Mouse (Mus musculus): ENCODE data around the gene Catsper2. TPM values are rescaled to one million over a fixed set of nuclear protein-coding genes. Genes with fewer than 3 reads are reported as not detected.

Catsper2 gene
- 1 to 10 TPM; 4.2 to 5.7 TPM for total RNA-seq (2021)

GRCm38 (mm10) chr2:121413387-121414042 lies at the start of gene Catsper2, which contains the start of gene Pdia3:
TSS of gene Catsper2 (minus strand) at chr2:121413792.
TSS of gene Pdia3 (plus strand) at chr2:121413775.
- intact Hi-C loops (cut with DNase I): no loop called here
- DNase-seq (ENCODE audit: low spot score in 2 of 2): peak; percentile 96

- no peak for DNase-seq (ENCODE audit: low spot score in 2 of 2)
- intact Hi-C loops (cut with DNase I): no loop called here
Observed at GRCm38 (mm10) chr2:121460071-121460470, 46.5 kb upstream of the Catsper2 start.

DNA sequence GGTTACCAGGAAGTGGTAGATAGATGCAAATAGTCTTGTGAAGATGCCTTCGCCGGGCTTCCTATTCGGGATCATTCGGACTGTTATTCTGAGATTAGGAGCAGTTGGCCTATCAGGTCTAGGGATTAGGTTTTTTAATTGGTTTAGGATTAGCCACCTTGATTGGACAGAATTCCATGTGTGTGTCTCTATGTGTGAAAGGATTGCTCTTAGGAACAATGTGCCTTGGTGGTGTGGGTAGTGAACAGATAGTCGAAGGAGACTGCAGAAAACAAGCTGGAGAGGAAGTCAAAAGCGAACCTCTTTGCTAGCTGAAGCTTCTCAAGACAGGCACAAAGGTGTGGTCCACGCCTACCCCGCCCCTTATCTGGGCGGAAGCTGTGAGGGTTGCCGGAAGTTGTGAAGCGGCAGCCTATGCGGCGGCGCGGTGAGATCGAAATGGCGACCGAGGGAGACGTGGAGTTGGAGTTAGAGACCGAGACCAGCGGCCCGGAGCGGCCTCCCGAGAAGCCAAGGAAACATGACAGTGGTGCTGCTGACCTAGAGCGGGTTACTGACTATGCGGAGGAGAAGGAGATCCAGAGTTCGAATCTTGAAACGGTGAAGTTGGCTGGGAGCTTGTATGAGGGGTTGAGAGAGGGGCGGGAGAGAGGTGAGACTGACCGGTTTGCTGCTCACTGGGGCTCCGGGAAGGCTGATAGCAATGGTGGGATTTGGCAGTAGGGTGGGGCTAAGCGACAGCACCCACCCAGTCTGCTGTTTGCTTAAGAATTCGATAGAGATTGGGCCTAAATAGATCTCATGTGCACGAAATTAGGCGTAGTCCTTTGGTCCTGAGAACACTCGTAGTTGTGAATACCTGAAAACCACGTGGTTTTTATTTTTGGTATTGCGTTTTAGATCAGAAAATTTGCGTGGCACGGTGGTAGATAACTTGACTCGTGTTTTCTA lies 43.4 kb upstream of the Catsper2 start, which contains the start of gene Serinc4:
Gene Serinc4, minus strand, starts transcription at position 90 of the 951 bp plus-strand sequence.
- peak; percentile 84 to 91 for DNase-seq (ENCODE audit: low spot score in 2 of 2)
- intact Hi-C loops (cut with DNase I): no loop called here

GRCm38 (mm10) chr2:121455534-121455933 lies 41.9 kb upstream of the Catsper2 start:
- intact Hi-C loops (cut with DNase I): no loop called here

DNA sequence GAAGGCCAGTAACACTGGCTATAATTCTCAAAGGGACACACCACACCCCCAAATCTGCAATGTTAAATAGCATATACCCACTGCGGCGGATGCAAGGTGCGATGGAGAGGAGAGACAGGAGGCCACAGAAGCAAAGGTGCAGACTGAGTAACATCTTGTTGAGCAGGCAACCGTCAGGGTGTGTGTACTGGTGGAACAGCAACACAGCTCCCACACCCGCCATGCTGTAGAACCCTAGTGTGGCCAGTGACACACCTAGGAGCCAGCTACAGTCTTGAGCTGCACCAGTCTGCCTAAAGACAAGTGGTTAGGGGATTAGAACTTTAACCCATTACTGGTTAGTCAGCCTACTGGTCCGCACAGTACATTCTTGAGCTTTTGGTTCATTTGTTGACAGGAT lies 40.3 kb upstream of the Catsper2 start:
- no peak for DNase-seq (ENCODE audit: low spot score in 2 of 2)
- intact Hi-C loops (cut with DNase I): no loop called here

More at GRCm38 (mm10) chr2:121455534-121455933, 41.9 kb upstream of the Catsper2 start:
- DNase-seq (ENCODE audit: low spot score in 2 of 2): no peak

GRCm38 (mm10) chr2:121452990-121453389 lies 39.4 kb upstream of the Catsper2 start, which contains the start of gene Hypk:
TSS of gene Hypk (plus strand) at chr2:121453290.
- intact Hi-C loops (cut with DNase I): no loop called here
- DNase-seq (ENCODE audit: low spot score in 2 of 2): peak in 1 of 2 experiments; percentile 39

GRCm38 (mm10) chr2:121452361-121452760 lies 38.8 kb upstream of the Catsper2 start:
- no peak for DNase-seq (ENCODE audit: low spot score in 2 of 2)
- intact Hi-C loops (cut with DNase I): no loop called here

- DNase-seq (ENCODE audit: low spot score in 2 of 2): no peak
- intact Hi-C loops (cut with DNase I): no loop called here
Observed at GRCm38 (mm10) chr2:121450093-121450492, 36.5 kb upstream of the Catsper2 start.

DNA sequence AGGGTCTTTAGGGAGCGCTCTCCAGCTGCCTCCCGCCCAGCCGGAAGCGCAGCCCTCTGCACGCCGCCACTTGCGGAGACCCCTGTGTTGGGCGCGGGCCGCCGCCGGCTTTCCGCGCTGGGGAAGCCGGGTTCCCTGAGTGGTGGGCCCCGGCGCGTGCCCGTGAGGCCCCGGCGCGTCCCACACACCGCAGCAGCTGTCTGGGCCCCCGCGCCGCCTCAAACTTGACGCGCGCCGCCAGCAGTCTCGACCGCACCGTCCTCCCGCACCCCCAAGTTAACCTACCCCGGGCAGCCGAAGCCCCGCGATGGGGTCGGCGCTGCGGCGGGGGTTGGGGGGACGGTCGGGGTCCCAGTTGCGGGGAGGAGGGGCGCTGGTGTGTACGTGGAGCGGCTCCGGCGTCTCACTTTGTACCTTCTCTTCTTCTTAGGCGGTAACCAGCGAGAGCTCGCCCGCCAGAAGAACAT lies 36.0 kb upstream of the Catsper2 start:
- intact Hi-C loops (cut with DNase I): loop anchor here (1.0 kb wide), 1 partner anchor 25 kb away; the partner anchor contains the start of gene Mfap1b
- DNase-seq (ENCODE audit: low spot score in 2 of 2): peak in 1 of 2 experiments; percentile 64

DNA sequence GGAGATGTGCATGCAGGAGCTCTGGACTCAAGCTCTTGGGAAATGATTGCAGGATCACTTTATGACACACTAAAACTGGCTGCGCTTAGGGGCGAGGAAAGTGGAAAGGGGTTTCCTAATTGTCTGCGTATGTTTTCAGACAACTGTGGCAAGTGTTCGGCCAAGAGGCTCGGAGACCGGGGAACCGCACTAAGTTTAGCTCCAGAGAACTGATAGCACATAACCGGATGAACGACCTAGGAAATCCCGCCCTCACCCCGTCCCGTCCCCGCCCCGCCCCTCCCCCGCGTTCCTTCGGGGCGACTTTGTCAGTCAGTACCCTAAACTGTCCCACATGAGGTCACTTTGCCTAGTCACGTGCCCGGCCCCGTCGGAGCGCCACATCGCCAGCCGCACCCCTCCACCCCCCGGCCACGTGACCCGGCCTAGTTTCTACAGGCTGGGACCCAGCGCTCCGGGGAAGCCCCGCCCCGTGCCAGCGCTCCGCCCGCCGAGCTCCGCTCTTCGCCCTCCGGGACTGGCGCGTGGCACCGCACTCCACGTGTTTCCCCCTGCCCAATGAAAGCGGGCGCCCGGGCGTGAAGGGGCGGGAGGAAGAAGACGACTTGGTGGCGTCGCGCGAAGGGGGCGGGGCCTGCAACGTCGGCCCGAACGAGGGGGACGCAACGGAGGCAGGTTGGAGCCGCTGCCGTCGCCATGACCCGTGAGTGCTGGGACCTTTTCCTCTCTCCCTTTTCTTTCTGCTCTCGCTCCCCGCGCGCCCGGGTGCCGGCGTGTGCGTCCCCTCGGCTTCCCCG lies 35.3 kb upstream of the Catsper2 start, which contains the start of gene Serf2:
Gene Serf2, plus strand, starts transcription at position 457 of the 797 bp plus-strand sequence.
- DNase-seq (ENCODE audit: low spot score in 2 of 2): peak; percentile 98 to 99
- intact Hi-C loops (cut with DNase I): loop anchor here (1.0 kb wide), 1 partner anchor 25 kb away; the partner anchor contains the start of gene Mfap1b

- DNase-seq (ENCODE audit: low spot score in 2 of 2): peak; percentile 41 to 46
- intact Hi-C loops (cut with DNase I): no loop called here
Observed at GRCm38 (mm10) chr2:121448136-121448535, 34.5 kb upstream of the Catsper2 start.

- DNase-seq (ENCODE audit: low spot score in 2 of 2): no peak
- intact Hi-C loops (cut with DNase I): no loop called here
Observed at GRCm38 (mm10) chr2:121447006-121447405, 33.4 kb upstream of the Catsper2 start.

GRCm38 (mm10) chr2:121446506-121446905 lies 32.9 kb upstream of the Catsper2 start:
- no peak for DNase-seq (ENCODE audit: low spot score in 2 of 2)
- intact Hi-C loops (cut with DNase I): no loop called here

- intact Hi-C loops (cut with DNase I): no loop called here
- no peak for DNase-seq (ENCODE audit: low spot score in 2 of 2)
Observed at GRCm38 (mm10) chr2:121445117-121445516, 31.5 kb upstream of the Catsper2 start.

DNA sequence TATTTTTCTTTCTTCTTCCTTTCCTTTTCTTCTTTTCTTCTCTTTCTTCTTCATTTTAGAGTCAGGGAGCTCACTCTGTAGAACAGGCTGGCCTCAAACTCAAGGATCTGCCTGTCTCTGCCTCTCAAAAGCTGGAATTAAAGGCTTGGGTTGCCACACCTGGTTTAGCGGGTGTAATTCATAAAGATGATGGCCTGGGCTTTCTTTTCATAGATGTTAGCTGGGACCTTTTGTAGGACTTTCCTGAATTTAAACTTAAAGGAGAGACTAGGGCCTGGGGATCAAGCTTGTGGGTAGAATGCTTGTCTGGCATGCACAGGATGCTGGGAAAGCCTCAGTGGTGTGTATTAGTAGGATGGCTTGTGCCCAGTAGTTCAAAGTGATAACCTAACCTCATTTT lies 30.6 kb upstream of the Catsper2 start, which contains the start of gene Ell3:
Gene Ell3, minus strand, starts transcription at position 101 of the 400 bp plus-strand sequence.
- intact Hi-C loops (cut with DNase I): no loop called here
- no peak for DNase-seq (ENCODE audit: low spot score in 2 of 2)

- intact Hi-C loops (cut with DNase I): no loop called here
- DNase-seq (ENCODE audit: low spot score in 2 of 2): no peak
Observed at GRCm38 (mm10) chr2:121443068-121443349, 29.4 kb upstream of the Catsper2 start.

DNA sequence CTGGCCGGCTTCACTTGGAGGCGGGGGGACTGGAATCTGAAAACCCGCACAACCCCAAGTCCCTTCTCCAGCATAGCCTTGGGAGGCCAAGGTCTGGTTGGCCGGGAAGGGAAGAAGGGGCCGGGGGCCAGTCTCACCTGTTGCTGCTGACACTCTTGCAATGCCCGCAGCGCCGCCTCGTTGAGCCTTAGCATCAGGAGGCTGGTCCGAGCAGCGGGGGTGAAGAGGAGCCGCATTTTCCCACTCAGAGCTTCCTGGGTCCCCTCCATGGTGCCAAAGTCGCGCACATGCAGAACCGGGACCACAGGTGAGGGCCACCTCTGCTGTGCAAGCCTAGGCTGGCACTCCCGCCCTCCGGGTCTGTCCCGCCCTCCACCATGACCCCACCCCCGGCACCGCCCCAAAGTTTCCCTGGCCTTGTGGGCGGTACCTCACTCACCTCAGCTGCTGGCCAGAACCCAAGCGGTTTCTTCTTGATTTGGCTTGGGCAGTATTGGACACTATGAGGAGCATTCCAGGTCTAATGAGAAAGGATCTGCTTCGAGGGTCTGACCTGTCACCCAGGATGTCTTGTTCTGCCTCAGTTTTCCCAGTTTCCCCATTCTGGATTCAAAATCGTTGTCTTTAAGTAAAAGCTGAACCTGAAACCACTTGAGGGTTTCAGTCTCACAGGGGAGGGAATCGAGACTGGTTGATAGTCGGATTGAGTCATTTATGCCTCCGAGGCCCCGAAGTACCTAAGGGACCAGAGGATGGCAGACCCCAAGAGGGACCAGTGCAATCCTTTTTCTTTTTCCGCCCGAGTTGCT lies 28.9 kb upstream of the Catsper2 start:
- DNase-seq (ENCODE audit: low spot score in 2 of 2): no peak

GRCm38 (mm10) chr2:121441800-121442199 lies 28.2 kb upstream of the Catsper2 start:
- intact Hi-C loops (cut with DNase I): no loop called here
- DNase-seq (ENCODE audit: low spot score in 2 of 2): no peak

More for the DNA sequence above, 28.9 kb upstream of the Catsper2 start:
- intact Hi-C loops (cut with DNase I): no loop called here

Measured in left cerebral cortex, postnatal 25 days (tissue).